Mouse (Mus musculus) left cerebral cortex, postnatal 25 days (tissue): Measurements from ENCODE around the gene Btbd7. TPM values are rescaled to one million over a fixed set of nuclear protein-coding genes. Genes with fewer than 3 reads are reported as not detected.

ENCODE experiments used
- DNase-seq, 2 experiments: peaks; one replicate each; pipeline ENCODE4 v3.0.0; 2022; ENCODE audit warnings: low spot score in 2 of 2, mixed read lengths in 1 of 2
- intact Hi-C: fragments of 180-260 bp; cut with DNase I; formaldehyde crosslinking; loops from one replicate; pipeline ENCODE4 v1.15.1; 2025
- total RNA-seq, 2 experiments: library from RNA; stranded (reverse); gene quantifications; 2 replicates each; pipeline ENCODE4 v1.2.3; 2021

Btbd7 gene
- 10 to 100 TPM; 18.4 to 19.5 TPM for total RNA-seq

DNA sequence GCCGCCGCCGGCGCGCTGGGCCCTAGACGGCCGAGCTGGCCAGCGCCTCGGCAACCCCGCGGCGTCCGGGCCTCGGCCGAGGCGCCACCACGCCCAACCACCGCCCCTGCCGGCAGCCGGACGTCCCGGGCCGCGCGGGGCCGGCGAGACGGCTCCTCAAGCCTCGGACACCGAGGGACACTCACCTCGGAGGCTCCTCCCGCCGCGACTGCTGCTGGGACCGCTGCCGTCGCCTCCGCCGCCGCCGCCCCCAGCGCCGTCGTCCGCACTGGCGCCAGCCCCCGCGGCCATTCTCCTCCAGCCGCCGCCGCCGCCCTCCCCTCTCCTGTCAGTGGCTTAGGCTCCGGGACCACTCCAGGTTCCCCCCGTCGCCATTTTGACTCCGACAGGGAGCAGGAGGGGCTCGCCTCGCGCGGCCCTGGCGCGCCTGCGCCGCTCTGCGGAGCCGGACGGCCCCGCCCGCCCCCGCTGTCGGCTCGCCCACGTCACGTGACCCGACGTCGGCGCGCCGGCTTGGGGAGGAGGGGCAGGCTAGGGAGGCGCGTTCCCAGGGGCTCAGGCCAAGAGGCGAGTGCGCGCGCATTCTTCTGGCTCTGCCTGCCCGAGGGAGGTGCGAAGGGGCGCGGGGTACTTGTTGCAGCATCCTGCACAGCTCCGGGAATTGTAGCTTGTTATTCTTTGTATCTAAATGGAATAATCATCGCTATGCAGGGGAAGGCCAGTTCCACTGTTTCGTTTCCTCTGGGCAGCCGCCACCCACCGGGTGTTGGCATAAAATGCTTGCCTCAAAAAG lies at the start of gene Btbd7:
Gene Btbd7 (minus strand): TSS at position 441 of the 793 bp plus-strand sequence.
- peak; percentile 96 for DNase-seq
- intact Hi-C loops: loop anchor here (2.0 to 10.0 kb wide), 2 partner anchors 71 to 123 kb away; partner anchors contain the start of genes Gm20604, Gm28051, Gon7 and Ubr7

GRCm38 (mm10) chr12:102916073-102916472 lies 37.8 kb upstream of the Btbd7 start:
- intact Hi-C loops: no loop called here
- no peak for DNase-seq

GRCm38 (mm10) chr12:102908191-102908590 lies 29.9 kb upstream of the Btbd7 start:
- intact Hi-C loops: loop anchor here (5.0 kb wide), 1 partner anchor 34 kb away; no protein-coding TSS in a partner anchor
- DNase-seq: no peak

DNA sequence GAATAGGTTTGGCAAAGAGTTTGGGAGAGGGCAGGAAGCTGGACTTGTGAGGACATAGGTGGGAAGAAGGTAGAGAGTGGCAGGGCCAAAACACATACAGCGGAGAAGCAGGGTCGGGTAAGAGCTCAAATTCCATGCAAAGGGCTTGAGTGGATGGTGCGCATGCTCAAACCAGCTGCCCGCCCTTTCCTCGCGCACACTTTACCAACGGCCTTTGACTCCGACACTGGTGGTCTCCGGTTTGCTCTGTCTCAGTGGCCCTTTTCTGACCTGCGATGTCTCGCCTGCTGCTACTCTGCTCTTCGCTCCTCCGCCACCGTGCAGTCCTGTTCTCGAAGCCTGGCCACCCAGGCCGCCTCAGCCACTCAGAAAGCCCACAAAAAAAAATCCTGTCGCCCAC lies 20.8 kb upstream of the Btbd7 start, which contains the start of gene Cox8c:
Gene Cox8c (plus strand): TSS at position 226 of the 400 bp plus-strand sequence.
- no peak for DNase-seq
- intact Hi-C loops: loop anchor here (5.0 kb wide), 1 partner anchor 33 kb away; no protein-coding TSS in a partner anchor

DNA sequence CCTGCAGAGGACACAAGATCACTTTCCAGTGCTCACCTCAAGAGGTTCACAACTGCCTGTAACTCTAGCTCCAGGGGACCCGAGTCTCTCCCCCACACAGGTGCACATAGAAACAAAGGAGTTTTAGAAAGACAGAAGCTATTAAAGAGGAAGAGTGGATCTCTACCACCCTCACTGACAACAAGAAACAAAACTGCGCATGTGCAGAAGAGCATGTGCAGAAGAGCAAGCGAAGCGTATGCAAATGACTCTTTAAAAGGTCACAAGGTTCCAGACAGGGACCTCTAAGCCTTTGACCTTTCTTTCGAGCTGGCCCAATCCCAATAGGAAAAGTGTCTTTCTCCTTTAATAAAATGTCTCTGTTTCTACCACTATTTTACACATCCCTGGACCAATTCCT lies 10.3 kb upstream of the Btbd7 start:
- intact Hi-C loops: no loop called here
- DNase-seq: no peak

GRCm38 (mm10) chr12:102887366-102887765 lies 9.1 kb upstream of the Btbd7 start:
- no peak for DNase-seq

DNA sequence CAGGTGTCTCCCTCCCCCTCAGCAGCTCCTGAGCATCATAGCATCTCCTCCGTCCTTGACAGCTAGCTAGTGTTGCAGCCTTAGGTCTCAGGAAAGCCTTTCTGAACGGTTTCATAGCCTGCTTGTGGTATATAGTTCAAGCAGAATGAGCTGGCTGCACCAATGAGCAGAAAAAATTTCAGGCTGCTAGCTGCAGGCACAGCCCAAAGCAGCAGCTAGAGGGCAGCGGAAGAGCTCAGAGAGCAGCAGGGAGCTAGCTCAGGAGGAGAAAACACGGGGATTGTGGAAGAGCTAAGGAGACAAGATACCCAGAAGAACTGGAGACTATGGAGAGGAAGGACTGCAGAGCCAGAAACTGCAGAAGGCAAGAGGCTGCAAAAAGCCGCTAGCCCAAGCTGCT lies 7.5 kb upstream of the Btbd7 start:
- DNase-seq: peak; percentile 51 to 79
- intact Hi-C loops: loop anchor here (2.0 kb wide), 2 partner anchors 63 to 179 kb away; partner anchors contain the start of gene Unc79

More at GRCm38 (mm10) chr12:102887366-102887765, 9.1 kb upstream of the Btbd7 start:
- intact Hi-C loops: loop anchor here (2.0 kb wide), 2 partner anchors 61 to 177 kb away; partner anchors contain the start of gene Unc79

DNA sequence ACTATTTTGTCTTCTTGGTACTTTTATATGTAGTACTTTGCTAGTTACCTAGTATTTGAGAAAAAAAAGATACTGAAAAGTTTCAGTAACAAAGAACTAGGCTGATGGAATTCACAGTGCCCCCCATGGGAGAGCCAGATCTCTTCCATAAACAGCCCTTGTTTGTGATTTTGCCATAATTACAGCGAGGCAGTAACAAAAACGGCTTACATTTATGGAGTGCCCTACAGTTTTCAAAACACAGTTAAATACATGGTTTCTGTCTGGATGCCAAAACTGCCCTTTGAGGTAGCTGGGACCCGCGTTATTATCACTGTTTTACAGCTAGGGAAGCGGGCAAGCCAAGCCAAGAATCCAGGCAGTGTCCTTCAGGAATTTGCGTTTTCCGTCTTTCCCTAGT lies 630 bp upstream of the Btbd7 start:
- intact Hi-C loops: loop anchor here (2.0 to 10.0 kb wide), 2 partner anchors 70 to 124 kb away; partner anchors contain the start of genes Gm20604, Gm28051, Gon7 and Ubr7
- peak in 1 of 2 experiments; percentile 25 for DNase-seq

- DNase-seq: peak; percentile 36 to 63
- intact Hi-C loops: loop anchor here (2.0 to 10.0 kb wide), 2 partner anchors 71 to 123 kb away; partner anchors contain the start of genes Gm20604, Gm28051, Gon7 and Ubr7
Observed at GRCm38 (mm10) chr12:102877301-102878030, 805 bp downstream of the Btbd7 start.

DNA sequence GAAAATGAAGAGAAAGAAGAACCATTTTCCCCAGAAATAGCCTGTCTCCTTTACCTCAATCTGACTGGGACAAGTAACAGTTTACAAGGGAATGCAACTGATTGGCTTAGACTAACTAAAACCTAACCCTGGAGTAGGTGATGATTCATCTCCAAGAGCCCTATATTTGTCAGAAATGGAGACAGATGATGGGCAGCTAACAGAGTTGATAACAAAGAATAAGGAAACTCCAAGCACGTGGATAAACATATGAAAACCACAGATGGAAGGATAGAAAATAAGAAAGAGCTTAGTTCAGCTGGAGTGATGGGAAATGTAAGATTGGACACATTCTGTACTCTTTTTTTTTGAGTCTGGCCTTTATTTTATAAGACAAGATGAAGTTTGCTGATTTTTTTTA lies 7.7 kb downstream of the Btbd7 start:
- DNase-seq: no peak
- intact Hi-C loops: loop anchor here (10.0 kb wide), 1 partner anchor 116 kb away; the partner anchor contains the start of genes Gm20604, Gm28051, Gon7 and Ubr7

DNA sequence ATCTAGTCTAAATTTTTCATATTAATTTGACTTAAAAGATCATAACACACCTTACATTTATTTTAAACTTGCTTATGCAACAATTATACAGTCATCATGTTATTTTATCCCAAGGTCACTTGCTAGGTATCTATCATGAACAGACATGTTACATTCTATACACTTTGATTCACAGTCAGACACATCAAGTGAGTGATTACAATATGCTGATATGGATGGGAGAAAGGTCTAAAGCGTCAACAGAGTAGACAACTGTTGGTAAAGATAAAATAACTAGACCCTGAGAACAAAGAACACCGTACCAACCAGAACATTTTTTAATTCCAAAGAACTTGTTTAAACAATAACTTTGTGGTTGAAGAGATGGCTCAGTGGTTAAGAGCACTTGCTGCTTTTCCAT lies 8.5 kb downstream of the Btbd7 start:
- intact Hi-C loops: loop anchor here (10.0 kb wide), 1 partner anchor 115 kb away; the partner anchor contains the start of genes Gm20604, Gm28051, Gon7 and Ubr7
- DNase-seq: no peak

- intact Hi-C loops: no loop called here
- DNase-seq: no peak
Observed at GRCm38 (mm10) chr12:102860806-102861205, 17.5 kb downstream of the Btbd7 start.

GRCm38 (mm10) chr12:102838271-102838670 lies 40.0 kb downstream of the Btbd7 start:
- intact Hi-C loops: no loop called here
- no peak for DNase-seq

- no peak for DNase-seq
- intact Hi-C loops: no loop called here
Observed at GRCm38 (mm10) chr12:102832746-102833300, 45.4 kb downstream of the Btbd7 start.

- no peak for DNase-seq
- intact Hi-C loops: no loop called here
Observed at GRCm38 (mm10) chr12:102831888-102832287, 46.4 kb downstream of the Btbd7 start.

DNA sequence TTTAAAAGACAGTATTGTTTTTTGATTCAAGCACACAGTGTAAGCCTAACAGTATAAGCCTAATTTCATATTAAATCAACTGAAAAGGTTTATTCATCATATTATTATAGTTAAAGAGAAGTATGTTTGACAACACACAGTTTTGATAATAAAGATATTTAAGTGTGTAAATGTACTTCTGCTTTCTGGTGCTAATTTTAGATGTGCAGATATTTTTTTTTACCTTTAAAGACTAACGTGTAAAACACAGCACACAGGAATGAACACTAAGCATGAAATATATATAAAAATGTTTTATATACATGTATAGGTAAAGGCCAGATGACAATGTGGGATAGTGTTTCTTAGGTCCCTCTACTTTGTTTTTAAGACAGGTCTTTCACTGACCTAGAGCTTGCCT lies 51.2 kb downstream of the Btbd7 start:
- intact Hi-C loops: no loop called here
- DNase-seq: no peak

GRCm38 (mm10) chr12:102826399-102826798 lies 51.9 kb downstream of the Btbd7 start:
- intact Hi-C loops: no loop called here
- DNase-seq: no peak

DNA sequence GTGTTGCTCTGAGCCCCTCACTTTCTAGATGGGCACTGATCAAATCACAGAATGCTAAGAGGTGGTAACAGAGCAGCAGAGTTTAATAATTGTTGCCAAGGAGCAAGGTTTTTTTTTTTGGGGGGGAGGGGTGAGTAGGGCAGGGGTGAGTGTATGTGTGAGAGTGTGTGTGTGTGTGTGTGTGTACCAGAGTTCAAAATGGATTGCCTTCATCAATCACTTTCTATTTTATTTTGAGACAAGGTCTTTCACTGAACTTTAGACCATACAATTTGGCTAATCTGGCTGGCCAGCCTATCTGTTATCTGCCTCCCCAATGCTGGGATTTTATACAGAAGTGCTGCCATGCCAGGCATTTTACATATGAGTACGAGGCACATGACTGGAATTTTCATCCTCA lies 63.4 kb downstream of the Btbd7 start:
- intact Hi-C loops: no loop called here
- DNase-seq: no peak

DNA sequence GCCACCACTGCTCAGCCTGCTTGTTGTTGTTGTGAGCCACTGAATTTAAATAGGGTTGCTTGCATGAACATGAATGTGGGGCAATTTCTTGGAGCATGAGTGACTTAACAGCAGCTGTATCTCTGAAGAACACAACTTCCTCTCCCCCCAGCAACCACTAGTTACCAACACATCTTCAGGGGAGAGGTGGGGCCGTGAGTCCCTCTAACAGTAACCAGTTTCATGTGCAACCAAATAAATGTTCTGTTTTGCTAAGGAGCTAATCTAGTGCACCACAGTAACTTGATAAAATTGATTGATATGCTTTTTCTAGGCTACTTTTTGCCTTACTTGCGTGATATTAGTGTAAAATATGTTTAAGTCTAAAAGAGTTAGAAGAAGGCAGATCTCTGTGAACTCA lies 78.7 kb downstream of the Btbd7 start:
- intact Hi-C loops: no loop called here
- DNase-seq: no peak

DNA sequence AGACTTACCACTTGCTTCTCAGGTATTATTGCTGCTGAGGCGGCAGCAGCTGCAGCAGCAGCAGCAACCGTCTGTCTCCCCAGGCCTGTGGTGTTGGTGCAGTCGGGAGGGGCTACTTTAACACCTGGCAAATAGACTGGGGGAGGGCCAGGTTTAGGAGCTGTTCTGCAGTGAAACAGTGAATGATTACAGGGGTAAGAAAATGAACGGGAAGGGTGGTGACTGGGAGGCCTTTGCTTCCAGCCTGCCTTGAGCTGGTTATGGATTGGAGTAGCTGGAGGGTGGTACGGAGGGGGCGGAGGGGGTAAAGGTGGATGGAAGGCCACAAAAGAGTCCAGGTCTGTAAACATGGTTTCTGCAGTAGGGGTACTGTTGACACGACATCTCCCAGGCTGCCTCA lies 90.3 kb downstream of the Btbd7 start:
- no peak for DNase-seq
- intact Hi-C loops: loop anchor here (10.0 kb wide), 1 partner anchor 277 kb away; no protein-coding TSS in a partner anchor
